Mouse (Mus musculus) intestine, embryonic 16.5 days (tissue): Measurements from ENCODE around the gene Rad9b. TPM values are rescaled to one million over a fixed set of nuclear protein-coding genes. Genes with fewer than 3 reads are reported as not detected.

ENCODE experiments used
- ATAC-seq: fragments of 200-750 bp; cut with Nextera tagmentation; 2 replicates; pipeline ENCODE4 v1.8.0; 2017; ENCODE audit warnings: moderate TSS enrichment, moderate library complexity
- H3K27ac ChIP-seq: fragments of 300-500 bp; sonication (generic); 2 replicates; pipeline ENCODE4 v1.5.1; 2014; ENCODE audit warnings: mild to moderate bottlenecking, low read length
- H3K27me3 ChIP-seq: fragments of 300-500 bp; sonication (generic); replicated peaks from 2 replicates; pipeline ENCODE4 v1.6.1; 2014; ENCODE audit warnings: low read length, control low read depth, mixed read lengths; ENCODE audit not compliant: control insufficient read depth, insufficient read depth
- H3K36me3 ChIP-seq: fragments of 300-500 bp; sonication (generic); 2 replicates; pipeline ENCODE4 v1.6.1; 2014; ENCODE audit warnings: low read length, control low read depth; ENCODE audit not compliant: control insufficient read depth, insufficient read depth
- H3K4me1 ChIP-seq: fragments of 300-500 bp; sonication (generic); 2 replicates; pipeline ENCODE4 v1.6.1; 2014; ENCODE audit warnings: low read length, control low read depth, mixed read lengths; ENCODE audit not compliant: control insufficient read depth, insufficient read depth
- H3K4me2 ChIP-seq: fragments of 300-500 bp; sonication (generic); 2 replicates; pipeline ENCODE4 v1.6.1; 2014; ENCODE audit warnings: low read depth, low read length, control low read depth
- H3K4me3 ChIP-seq: fragments of 300-500 bp; sonication (generic); 2 replicates; pipeline ENCODE4 v1.5.1; 2014; ENCODE audit warnings: mild to moderate bottlenecking, low read length
- H3K9ac ChIP-seq: fragments of 300-500 bp; sonication (generic); 2 replicates; pipeline ENCODE4 v1.6.1; 2014; ENCODE audit warnings: low read depth, low read length
- H3K9me3 ChIP-seq: fragments of 300-500 bp; sonication (generic); 2 replicates; pipeline ENCODE4 v1.6.1; 2016; ENCODE audit warnings: low read length, control low read depth; ENCODE audit not compliant: control insufficient read depth
- whole genome bisulfite sequencing: fragments of 180-500 bp; shearing (Covaris S2); extraction: QIAGEN DNeasy Blood & Tissue Kit; methylation state at CpG from one replicate; pipeline ENCODE4 v1.1.7; 2014; 5-methylcytosine and 5-hydroxymethylcytosine counted together
- polyA plus RNA-seq: library from polyadenylated mRNA; unstranded; fragments of >200 nt; fragmentation: Nextera tagmentation; extraction: Ambion mirVana; gene quantifications from 2 replicates; pipeline ENCODE4 v1.2.1, GENCODE M21; 2015

Gene Rad9b
- polyA plus RNA-seq, 1 experiment from 2014 or later = 7.4 TPM

DNA sequence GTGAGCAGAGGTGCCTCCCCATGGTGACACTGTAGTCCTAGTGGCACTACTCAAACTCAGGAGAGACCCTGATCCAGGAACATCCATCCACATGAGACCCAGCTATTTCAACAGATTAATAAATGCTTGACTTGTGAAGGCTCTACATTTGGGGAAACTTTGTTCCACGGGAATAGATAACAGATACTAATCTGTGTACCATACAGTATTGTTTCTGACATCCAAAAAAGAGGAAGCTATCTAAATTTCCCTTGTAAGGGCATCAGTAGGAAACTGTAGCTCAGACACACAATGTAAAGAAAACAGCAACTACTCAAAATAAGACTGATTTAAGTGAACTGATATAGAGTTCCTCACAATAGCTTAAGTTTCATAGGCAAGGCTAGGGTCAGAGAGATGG lies 11.2 kb downstream of the Rad9b start:
- 0 out of 2 replicates have a peak, but pooled peaks cover 3% of the 10 kb centered on the region for H3K9me3 ChIP-seq
- H3K27ac ChIP-seq = peak overlapping the region; percentile 76
- ATAC-seq = no peak
- no peak overlapping the region for H3K4me3 ChIP-seq
- H3K27me3 ChIP-seq = no peaks in the 10 kb centered on the region
- 75% methylated on average over 1 of the region's 1 CpGs for WGBS
- 0 out of 2 replicates have a peak, but pooled peaks cover 4% of the 10 kb centered on the region for H3K4me1 ChIP-seq
- no peaks in the 10 kb centered on the region for H3K36me3 ChIP-seq
- no peak overlapping the region for H3K9ac ChIP-seq
- H3K4me2 ChIP-seq = no peak overlapping the region

DNA sequence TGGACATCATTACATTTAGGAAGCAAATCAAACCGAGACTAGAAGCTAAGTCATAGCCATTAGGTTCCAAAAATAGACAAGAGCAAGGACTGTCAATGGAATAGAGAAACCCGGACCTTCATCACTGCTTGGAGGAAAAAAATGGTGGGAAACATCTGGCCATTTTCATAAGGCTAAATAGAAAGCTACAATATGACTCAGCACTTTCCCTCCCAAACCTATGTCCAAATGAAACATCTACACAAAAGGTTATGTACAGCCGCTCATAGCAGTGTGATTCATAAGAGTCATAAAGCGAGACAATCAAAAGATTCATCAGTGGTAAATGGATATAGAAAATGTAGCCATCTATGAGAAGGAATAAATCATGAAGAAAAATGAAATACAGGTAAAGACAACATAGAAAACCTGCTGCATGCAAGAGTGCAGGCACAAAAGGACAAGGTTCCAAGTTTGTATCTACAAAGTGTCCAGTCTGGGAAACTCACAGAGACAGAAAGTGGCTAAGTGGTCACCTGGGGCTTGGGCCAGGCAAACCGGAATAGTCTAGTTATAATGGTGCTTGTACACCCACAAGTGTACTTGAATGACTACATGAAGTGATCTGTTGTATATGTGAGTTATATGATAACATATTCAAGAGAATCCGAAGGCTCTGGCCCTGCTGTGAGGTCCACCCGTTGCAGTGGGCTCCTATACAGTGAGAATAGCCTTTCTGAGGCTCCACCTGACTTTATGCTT lies 17.3 kb downstream of the Rad9b start:
- WGBS = 85% methylated on average over 7 of the region's 7 CpGs
- Histone ChIP-seq H3K9me3 (no peaks in the 10 kb centered on the region), H3K4me2 (no peak overlapping the region), H3K4me1 (no peaks in the 10 kb centered on the region), H3K36me3 (no peaks in the 10 kb centered on the region), H3K4me3 (no peak overlapping the region), H3K27ac (no peak overlapping the region), H3K27me3 (no peaks in the 10 kb centered on the region), H3K9ac (no peak overlapping the region)
- ATAC-seq = no peak

DNA sequence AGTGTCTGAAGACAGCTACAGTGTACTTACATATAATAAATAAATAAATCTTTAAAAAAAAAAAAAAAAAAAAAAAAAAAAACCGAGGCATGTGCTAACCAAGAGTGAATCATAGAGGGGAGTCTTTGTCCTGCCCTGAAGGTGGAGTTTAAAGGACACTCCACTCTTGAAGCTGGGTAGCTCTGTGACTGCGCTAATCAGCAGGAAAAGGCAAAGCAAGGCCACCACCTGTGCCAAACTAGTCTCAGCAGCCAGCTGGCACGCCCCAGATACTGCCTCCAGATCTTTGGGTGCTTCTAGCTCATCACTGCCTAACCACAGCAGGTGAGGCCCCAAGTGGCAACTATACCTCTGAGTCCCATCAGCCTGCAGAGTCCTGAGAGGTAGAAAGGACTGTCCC lies 19.4 kb downstream of the Rad9b start:
- Histone ChIP-seq H3K9me3 (no peaks in the 10 kb centered on the region), H3K9ac (no peak overlapping the region), H3K4me3 (no peak overlapping the region), H3K4me2 (no peak overlapping the region), H3K27me3 (no peaks in the 10 kb centered on the region), H3K4me1 (peaks cover 3% of the 10 kb centered on the region; the same call in 1 of the 2 replicates), H3K27ac (no peak overlapping the region), H3K36me3 (no peaks in the 10 kb centered on the region)
- ATAC-seq = no peak
- WGBS = 65% methylated on average over 3 of the region's 3 CpGs

DNA sequence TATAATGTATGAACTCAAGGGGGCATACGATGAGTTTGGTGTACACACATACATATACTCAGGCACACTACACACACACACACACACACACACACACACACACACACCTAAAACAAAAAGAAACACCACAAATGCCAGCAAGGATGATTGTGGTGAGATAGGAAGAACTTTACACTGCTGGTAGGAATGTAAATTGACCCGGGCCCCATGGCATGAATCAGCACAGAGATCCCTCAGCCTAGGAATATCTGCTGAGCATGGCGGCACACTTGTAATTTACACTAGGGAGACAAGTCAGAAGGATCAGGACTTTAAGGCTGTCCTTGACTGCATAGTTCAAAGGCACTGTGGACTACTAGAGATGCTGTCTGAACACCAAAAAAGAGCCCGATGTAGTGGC lies 23.8 kb downstream of the Rad9b start:
- Histone ChIP-seq H3K36me3 (no peaks in the 10 kb centered on the region), H3K9me3 (no peaks in the 10 kb centered on the region), H3K4me1 (peaks cover 3% of the 10 kb centered on the region; the same call in 1 of the 2 replicates), H3K4me2 (no peak overlapping the region), H3K27ac (no peak overlapping the region), H3K9ac (no peak overlapping the region), H3K4me3 (no peak overlapping the region), H3K27me3 (no peaks in the 10 kb centered on the region)
- no peak for ATAC-seq
- 79% methylated on average over 4 of the region's 4 CpGs for WGBS

DNA sequence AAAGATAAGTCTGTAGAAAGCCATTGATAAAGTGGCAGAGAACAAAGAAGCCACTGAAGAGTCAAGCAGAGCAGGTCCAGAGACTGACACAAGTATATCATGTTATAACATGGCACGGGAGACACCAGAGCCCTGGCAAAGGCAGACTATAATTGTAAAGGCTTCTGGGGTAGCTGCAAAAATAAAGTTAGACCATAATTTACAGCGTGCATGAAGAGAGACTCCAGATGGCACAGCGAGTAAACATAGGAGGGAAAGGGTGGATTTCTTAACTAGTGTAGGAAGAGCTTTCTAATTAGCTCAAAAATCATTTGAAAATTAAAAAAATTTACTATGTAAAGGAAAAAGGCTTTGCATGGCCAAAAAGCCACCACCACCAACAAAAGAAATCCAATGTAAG lies 26.8 kb downstream of the Rad9b start:
- ATAC-seq = no peak
- H3K4me3 ChIP-seq = no peak overlapping the region
- H3K36me3 ChIP-seq = 0 out of 2 replicates have a peak, but pooled peaks cover 2% of the 10 kb centered on the region
- WGBS = 83% methylated on average over 3 of the region's 3 CpGs
- H3K4me2 ChIP-seq = no peak overlapping the region
- no peak overlapping the region for H3K9ac ChIP-seq
- peaks cover 3% of the 10 kb centered on the region; the same call in 1 of the 2 replicates for H3K4me1 ChIP-seq
- H3K27me3 ChIP-seq = no peaks in the 10 kb centered on the region
- H3K27ac ChIP-seq = no peak overlapping the region
- H3K9me3 ChIP-seq = no peaks in the 10 kb centered on the region

DNA sequence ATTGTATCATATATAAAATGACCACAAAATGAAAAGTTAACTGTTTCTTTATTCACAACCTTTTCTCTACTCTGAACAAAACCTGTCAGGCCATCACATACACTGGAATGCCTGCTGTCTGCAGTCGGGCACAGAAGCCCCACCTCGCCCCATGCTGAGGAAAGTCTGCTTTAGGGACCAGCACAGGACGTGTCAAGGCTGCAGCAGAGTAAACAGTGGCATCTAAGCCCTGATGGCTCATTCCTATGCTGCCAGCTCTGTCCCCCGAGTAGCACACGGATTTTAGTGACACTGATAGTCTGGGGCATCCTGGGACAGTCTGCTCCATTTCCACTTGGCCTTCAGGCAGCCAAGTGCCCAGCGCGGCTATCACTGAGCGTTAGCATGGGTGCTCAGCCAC lies 28.6 kb downstream of the Rad9b start:
- no peak for ATAC-seq
- no peak overlapping the region for H3K4me3 ChIP-seq
- 0 out of 2 replicates have a peak, but pooled peaks cover 2% of the 10 kb centered on the region for H3K36me3 ChIP-seq
- no peak overlapping the region for H3K27ac ChIP-seq
- H3K4me1 ChIP-seq = peaks cover 3% of the 10 kb centered on the region; the same call in 1 of the 2 replicates
- H3K9ac ChIP-seq = no peak overlapping the region
- H3K27me3 ChIP-seq = no peaks in the 10 kb centered on the region
- WGBS = 87% methylated on average over 8 of the region's 8 CpGs
- H3K4me2 ChIP-seq = no peak overlapping the region
- H3K9me3 ChIP-seq = no peaks in the 10 kb centered on the region

DNA sequence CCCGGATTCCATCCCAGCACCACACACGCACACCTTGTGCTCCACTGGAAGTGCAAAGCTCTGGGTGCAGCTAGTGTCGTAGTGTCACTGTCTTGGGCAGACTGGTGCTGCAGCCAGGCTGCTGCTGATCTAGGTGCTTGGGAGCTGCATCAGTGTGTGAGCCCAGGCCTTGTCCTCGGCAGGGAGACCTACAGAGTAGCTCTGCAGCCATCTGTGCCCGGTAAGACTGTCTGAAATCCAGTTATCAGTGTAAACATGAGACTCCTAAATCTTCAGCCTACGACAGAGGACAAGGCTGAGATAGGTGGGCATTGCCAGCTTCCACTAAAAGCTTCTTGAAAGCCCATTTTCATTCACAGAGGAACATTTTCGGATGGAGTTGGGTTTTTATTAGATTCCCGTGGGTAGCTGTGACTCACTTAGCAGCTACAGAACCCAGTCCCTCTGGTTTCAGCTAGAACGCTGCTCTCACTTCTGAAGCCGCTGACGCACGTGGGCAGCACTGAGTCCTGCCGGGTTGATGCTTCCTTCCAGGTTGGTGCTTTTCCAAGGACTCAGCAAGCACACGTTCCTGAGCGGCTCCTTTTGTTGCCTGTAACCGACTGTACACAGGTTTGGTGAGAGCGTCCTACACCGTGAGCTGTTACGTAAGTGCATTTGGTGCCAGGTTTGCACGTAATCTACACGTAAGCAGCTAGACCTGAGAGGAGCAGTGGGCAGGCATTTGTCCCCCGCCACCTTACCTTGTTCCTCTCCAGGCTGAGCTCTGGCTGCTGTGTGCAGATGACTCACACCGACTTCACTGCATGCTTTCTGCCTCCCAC lies 29.2 kb downstream of the Rad9b start:
- no peaks in the 10 kb centered on the region for H3K9me3 ChIP-seq
- H3K9ac ChIP-seq = no peak overlapping the region
- H3K36me3 ChIP-seq = 0 out of 2 replicates have a peak, but pooled peaks cover 2% of the 10 kb centered on the region
- WGBS = 84% methylated on average over 23 of the region's 23 CpGs
- H3K4me2 ChIP-seq = no peak overlapping the region
- no peaks in the 10 kb centered on the region for H3K27me3 ChIP-seq
- H3K4me3 ChIP-seq = no peak overlapping the region
- ATAC-seq = no peak
- H3K27ac ChIP-seq = no peak overlapping the region
- no peaks in the 10 kb centered on the region for H3K4me1 ChIP-seq

DNA sequence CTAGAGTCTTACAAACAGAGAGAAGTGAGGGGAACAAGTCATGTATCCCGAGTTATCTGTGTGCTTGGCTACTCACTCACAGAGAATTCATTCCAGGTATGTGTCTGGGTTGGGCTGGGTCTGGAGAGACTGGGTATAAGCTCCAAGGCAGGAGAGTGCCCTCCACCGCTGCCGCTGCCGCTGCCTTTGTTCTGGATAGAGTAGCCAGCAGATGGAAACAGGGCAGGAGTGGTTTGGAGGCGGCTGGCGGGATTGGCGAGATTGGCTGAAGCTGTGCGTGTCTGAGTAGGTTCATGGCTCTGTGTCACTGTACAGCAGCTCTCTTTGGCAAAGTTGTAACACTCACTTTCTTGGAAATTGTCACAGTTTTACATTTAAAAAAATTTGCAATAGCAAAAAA lies 30.5 kb downstream of the Rad9b start:
- Histone ChIP-seq H3K9me3 (no peaks in the 10 kb centered on the region), H3K9ac (no peak overlapping the region), H3K4me1 (no peaks in the 10 kb centered on the region), H3K4me3 (no peak overlapping the region), H3K27ac (no peak overlapping the region), H3K4me2 (no peak overlapping the region), H3K27me3 (no peaks in the 10 kb centered on the region), H3K36me3 (0 out of 2 replicates have a peak, but pooled peaks cover 2% of the 10 kb centered on the region)
- 83% methylated on average over 8 of the region's 8 CpGs for WGBS
- ATAC-seq = no peak

DNA sequence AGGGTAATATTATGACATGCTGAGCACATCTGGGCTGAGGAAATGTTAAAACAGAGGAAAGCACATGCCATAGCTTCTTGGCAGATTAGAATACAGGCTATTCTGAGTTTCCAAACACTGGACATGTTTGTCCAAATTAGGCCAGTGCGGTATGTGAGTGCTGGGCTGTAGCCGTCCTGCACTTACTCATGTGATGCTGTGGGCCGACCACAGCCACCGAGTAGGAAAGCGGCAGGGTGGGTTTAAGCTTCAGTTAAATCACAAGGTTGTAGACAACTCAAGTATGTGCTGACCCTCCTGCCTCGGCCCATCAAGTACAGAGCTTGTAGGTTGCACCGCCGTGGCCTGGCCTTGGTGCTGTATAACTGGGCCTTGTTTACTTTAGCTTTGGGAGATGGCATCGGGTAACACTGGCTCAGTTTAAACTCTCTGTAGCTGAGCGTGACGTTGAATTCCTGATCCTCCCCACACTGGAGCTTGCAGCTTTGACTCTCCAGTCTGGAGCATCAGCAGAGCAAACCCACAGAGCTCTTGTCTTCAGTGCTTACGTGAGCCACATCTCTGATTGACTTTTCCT lies 33.7 kb downstream of the Rad9b start:
- no peak for ATAC-seq
- no peak overlapping the region for H3K4me3 ChIP-seq
- H3K9ac ChIP-seq = no peak overlapping the region
- 52% methylated on average over 12 of the region's 12 CpGs for WGBS
- no peaks in the 10 kb centered on the region for H3K4me1 ChIP-seq
- no peaks in the 10 kb centered on the region for H3K27me3 ChIP-seq
- 0 out of 2 replicates have a peak, but pooled peaks cover 2% of the 10 kb centered on the region for H3K36me3 ChIP-seq
- no peaks in the 10 kb centered on the region for H3K9me3 ChIP-seq
- H3K27ac ChIP-seq = no peak overlapping the region; the same call in 1 of the 2 replicates
- H3K4me2 ChIP-seq = no peak overlapping the region
